Mouse (Mus musculus): Measurements from ENCODE around the gene Tex35. TPM values are rescaled to one million over a fixed set of nuclear protein-coding genes. Genes with fewer than 3 reads are reported as not detected.

Gene Tex35
- total and polyA plus RNA-seq, 2 experiments, result 0.09 to 0.11 TPM

- 93% methylated on average over 6 of the region's 6 CpGs for WGBS
- Histone ChIP-seq H3K4me3 (ENCODE audit: insufficient read depth, low read depth, low read length) (no peak overlapping the region), H3K27ac (replicated peaks; ENCODE audit: insufficient read depth, low read depth, low read length) (no peak overlapping the region), H3K27me3 (ENCODE audit: control insufficient read depth, insufficient read depth, low read length) (no peaks in the 10 kb centered on the region), H3K9ac (ENCODE audit: low read depth, low read length) (no peak overlapping the region), H3K79me2 (ENCODE audit: control insufficient read depth, insufficient read depth, low read length) (no peaks in the 10 kb centered on the region), H3K36me3 (ENCODE audit: control insufficient read depth, insufficient read depth, low read length) (no peaks in the 10 kb centered on the region), H3K4me1 (ENCODE audit: control insufficient read depth, insufficient read depth, low read length) (0 out of 2 replicates have a peak, but pooled peaks cover 2% of the 10 kb centered on the region)
- DNase-seq (ENCODE audit: extremely low read depth, low read depth, low spot score), result no peak
- TF ChIP-seq CTCF (IDR thresholded peaks at IDR 0.05; ENCODE audit: low read depth, low read length) (no peak), POLR2A (IDR thresholded peaks at IDR 0.05; ENCODE audit: extremely low read depth, insufficient read depth, low read length) (no peak)
Observed at GRCm38 (mm10) chr1:157074371-157074770, 34.1 kb downstream of the Tex35 start.

- no peaks in the 10 kb centered on the region for H3K27me3 ChIP-seq (ENCODE audit: control insufficient read depth, insufficient read depth, low read length)
- H3K4me3 ChIP-seq (ENCODE audit: insufficient read depth, low read depth, low read length), result no peak overlapping the region
- H3K36me3 ChIP-seq (ENCODE audit: control insufficient read depth, insufficient read depth, low read length), result no peaks in the 10 kb centered on the region
- 0 out of 2 replicates have a peak, but pooled peaks cover 2% of the 10 kb centered on the region for H3K4me1 ChIP-seq (ENCODE audit: control insufficient read depth, insufficient read depth, low read length)
- 21% methylated on average over 4 of the region's 4 CpGs for WGBS
- H3K79me2 ChIP-seq (ENCODE audit: control insufficient read depth, insufficient read depth, low read length), result no peaks in the 10 kb centered on the region
- H3K27ac ChIP-seq (replicated peaks; ENCODE audit: insufficient read depth, low read depth, low read length), result no peak overlapping the region
- TF ChIP-seq POLR2A (IDR thresholded peaks at IDR 0.05; ENCODE audit: extremely low read depth, insufficient read depth, low read length) (no peak), CTCF (IDR thresholded peaks at IDR 0.05; ENCODE audit: low read depth, low read length) (no peak)
- no peak overlapping the region for H3K9ac ChIP-seq (ENCODE audit: low read depth, low read length)
- peak; percentile 70 for DNase-seq (ENCODE audit: extremely low read depth, low read depth, low spot score)
Observed at GRCm38 (mm10) chr1:157073592-157073991, 34.9 kb downstream of the Tex35 start.

DNA sequence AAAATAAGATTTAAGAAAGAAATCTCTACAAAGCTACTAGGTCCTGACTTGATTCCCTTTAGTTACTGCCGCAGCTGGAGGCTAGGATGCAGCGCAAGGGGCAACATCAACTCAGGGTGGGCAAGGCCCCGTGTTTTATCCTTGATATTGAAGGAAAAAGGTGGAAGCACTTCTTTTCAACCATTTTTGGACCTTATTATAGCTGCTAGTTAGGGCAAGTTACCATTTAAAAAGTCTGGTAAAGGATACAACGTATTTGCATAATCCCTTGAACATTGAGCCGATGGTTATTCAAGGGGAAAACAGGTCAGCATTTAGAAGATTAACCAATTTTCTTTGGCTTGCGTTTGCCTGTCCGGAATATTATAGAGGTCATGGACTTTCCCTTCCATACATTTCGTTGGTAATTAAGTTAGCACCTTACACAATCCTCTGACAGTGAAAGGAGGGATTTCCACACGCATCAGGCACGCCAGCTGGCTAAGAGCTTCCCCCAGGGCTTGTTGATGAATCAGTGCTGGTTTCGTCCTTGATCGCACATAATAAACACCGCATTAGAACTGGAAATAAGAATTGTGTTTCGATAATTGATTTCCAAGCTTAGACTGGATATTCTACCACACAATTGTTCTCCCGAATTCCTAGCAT, 39.2 kb downstream of the Tex35 start:
- DNase-seq (ENCODE audit: extremely low read depth, low read depth, low spot score), result no peak
- no peaks in the 10 kb centered on the region for H3K79me2 ChIP-seq (ENCODE audit: control insufficient read depth, insufficient read depth, low read length)
- H3K4me3 ChIP-seq (ENCODE audit: insufficient read depth, low read depth, low read length), result no peak overlapping the region
- 95% methylated on average over 15 of the region's 15 CpGs for WGBS
- H3K4me1 ChIP-seq (ENCODE audit: control insufficient read depth, insufficient read depth, low read length), result no peaks in the 10 kb centered on the region
- no peak overlapping the region for H3K9ac ChIP-seq (ENCODE audit: low read depth, low read length)
- H3K27ac ChIP-seq (replicated peaks; ENCODE audit: insufficient read depth, low read depth, low read length), result no peak overlapping the region
- H3K36me3 ChIP-seq (ENCODE audit: control insufficient read depth, insufficient read depth, low read length), result no peaks in the 10 kb centered on the region
- H3K27me3 ChIP-seq (ENCODE audit: control insufficient read depth, insufficient read depth, low read length), result no peaks in the 10 kb centered on the region
- TF ChIP-seq CTCF (IDR thresholded peaks at IDR 0.05; ENCODE audit: low read depth, low read length), result no peak
- TF ChIP-seq POLR2A (IDR thresholded peaks at IDR 0.05; ENCODE audit: extremely low read depth, insufficient read depth, low read length), result no peak

GRCm38 (mm10) chr1:157068316-157068715, 40.2 kb downstream of the Tex35 start:
- H3K9ac ChIP-seq (ENCODE audit: low read depth, low read length), result no peak overlapping the region
- no peaks in the 10 kb centered on the region for H3K27me3 ChIP-seq (ENCODE audit: control insufficient read depth, insufficient read depth, low read length)
- no peaks in the 10 kb centered on the region for H3K36me3 ChIP-seq (ENCODE audit: control insufficient read depth, insufficient read depth, low read length)
- no peaks in the 10 kb centered on the region for H3K79me2 ChIP-seq (ENCODE audit: control insufficient read depth, insufficient read depth, low read length)
- no peak overlapping the region for H3K27ac ChIP-seq (replicated peaks; ENCODE audit: insufficient read depth, low read depth, low read length)
- no peak overlapping the region for H3K4me3 ChIP-seq (ENCODE audit: insufficient read depth, low read depth, low read length)
- no peaks in the 10 kb centered on the region for H3K4me1 ChIP-seq (ENCODE audit: control insufficient read depth, insufficient read depth, low read length)
- DNase-seq (ENCODE audit: extremely low read depth, low read depth, low spot score), result no peak
- TF ChIP-seq POLR2A (IDR thresholded peaks at IDR 0.05; ENCODE audit: extremely low read depth, insufficient read depth, low read length), result no peak
- no peak for TF ChIP-seq CTCF (IDR thresholded peaks at IDR 0.05; ENCODE audit: low read depth, low read length)

GRCm38 (mm10) chr1:157065819-157066730, 42.4 kb downstream of the Tex35 start:
- no peaks in the 10 kb centered on the region for H3K27me3 ChIP-seq (ENCODE audit: control insufficient read depth, insufficient read depth, low read length)
- no peak overlapping the region for H3K9ac ChIP-seq (ENCODE audit: low read depth, low read length)
- TF ChIP-seq POLR2A (IDR thresholded peaks at IDR 0.05; ENCODE audit: extremely low read depth, insufficient read depth, low read length), result no peak
- no peak for TF ChIP-seq CTCF (IDR thresholded peaks at IDR 0.05; ENCODE audit: low read depth, low read length)
- no peaks in the 10 kb centered on the region for H3K36me3 ChIP-seq (ENCODE audit: control insufficient read depth, insufficient read depth, low read length)
- H3K27ac ChIP-seq (replicated peaks; ENCODE audit: insufficient read depth, low read depth, low read length), result no peak overlapping the region
- DNase-seq (ENCODE audit: extremely low read depth, low read depth, low spot score), result no peak
- H3K4me1 ChIP-seq (ENCODE audit: control insufficient read depth, insufficient read depth, low read length), result no peaks in the 10 kb centered on the region
- WGBS, result 93% methylated on average over 12 of the region's 12 CpGs
- no peaks in the 10 kb centered on the region for H3K79me2 ChIP-seq (ENCODE audit: control insufficient read depth, insufficient read depth, low read length)
- H3K4me3 ChIP-seq (ENCODE audit: insufficient read depth, low read depth, low read length), result no peak overlapping the region
